Mouse (Mus musculus) embryonic facial prominence, embryonic 13.5 days (tissue): ENCODE measurements around the gene Cry1. TPM values are rescaled to one million over a fixed set of nuclear protein-coding genes. Genes with fewer than 3 reads are reported as not detected.

Experiments used
- ATAC-seq: fragments of 200-750 bp; cut with Nextera tagmentation; 2 replicates; pipeline ENCODE4 v1.8.0; 2017; ENCODE audit warnings: low read depth; ENCODE audit not compliant: insufficient number of reproducible peaks, insufficient read depth, low FRiP score, low TSS enrichment
- H3K27ac ChIP-seq: fragments of 300-500 bp; sonication (generic); 2 replicates; pipeline ENCODE4 v1.5.1; 2015; ENCODE audit warnings: moderate library complexity, mild to moderate bottlenecking, inconsistent platforms
- H3K27me3 ChIP-seq: fragments of 300-500 bp; sonication (generic); 2 replicates; pipeline ENCODE4 v1.6.1; 2015; ENCODE audit warnings: mild to moderate bottlenecking, inconsistent platforms
- H3K36me3 ChIP-seq: fragments of 300-500 bp; sonication (generic); 2 replicates; pipeline ENCODE4 v1.6.1; 2015; ENCODE audit warnings: mild to moderate bottlenecking, inconsistent platforms
- H3K4me1 ChIP-seq: fragments of 300-500 bp; sonication (generic); 2 replicates; pipeline ENCODE4 v1.6.1; 2015; ENCODE audit warnings: inconsistent platforms
- H3K4me2 ChIP-seq: fragments of 300-500 bp; sonication (generic); 2 replicates; pipeline ENCODE4 v1.6.1; 2015; ENCODE audit warnings: moderate library complexity, mild to moderate bottlenecking, inconsistent platforms
- H3K4me3 ChIP-seq: fragments of 300-500 bp; sonication (generic); 2 replicates; pipeline ENCODE4 v1.5.1; 2015; ENCODE audit warnings: mild to moderate bottlenecking, inconsistent platforms
- H3K9ac ChIP-seq: fragments of 300-500 bp; sonication (generic); 2 replicates; pipeline ENCODE4 v1.6.1; 2015; ENCODE audit warnings: mild to moderate bottlenecking, inconsistent platforms
- H3K9me3 ChIP-seq: fragments of 300-500 bp; sonication (generic); 2 replicates; pipeline ENCODE4 v1.6.1; 2016; ENCODE audit warnings: inconsistent platforms
- WGBS: fragments of 180-500 bp; shearing (Covaris S2); methylation state at CpG from one replicate; pipeline ENCODE4 v1.1.7; 2015; ENCODE audit warnings: mixed read lengths; 5-methylcytosine and 5-hydroxymethylcytosine counted together
- polyA plus RNA-seq: library from polyadenylated mRNA; unstranded; fragments of >200 nt; fragmentation: Nextera tagmentation; extraction: Ambion mirVana; gene quantifications from 2 replicates; pipeline ENCODE4 v1.2.1, GENCODE M21; 2015

The Cry1 gene
- polyA plus RNA-seq, 1 experiment from 2014 or later: 33.9 TPM

DNA sequence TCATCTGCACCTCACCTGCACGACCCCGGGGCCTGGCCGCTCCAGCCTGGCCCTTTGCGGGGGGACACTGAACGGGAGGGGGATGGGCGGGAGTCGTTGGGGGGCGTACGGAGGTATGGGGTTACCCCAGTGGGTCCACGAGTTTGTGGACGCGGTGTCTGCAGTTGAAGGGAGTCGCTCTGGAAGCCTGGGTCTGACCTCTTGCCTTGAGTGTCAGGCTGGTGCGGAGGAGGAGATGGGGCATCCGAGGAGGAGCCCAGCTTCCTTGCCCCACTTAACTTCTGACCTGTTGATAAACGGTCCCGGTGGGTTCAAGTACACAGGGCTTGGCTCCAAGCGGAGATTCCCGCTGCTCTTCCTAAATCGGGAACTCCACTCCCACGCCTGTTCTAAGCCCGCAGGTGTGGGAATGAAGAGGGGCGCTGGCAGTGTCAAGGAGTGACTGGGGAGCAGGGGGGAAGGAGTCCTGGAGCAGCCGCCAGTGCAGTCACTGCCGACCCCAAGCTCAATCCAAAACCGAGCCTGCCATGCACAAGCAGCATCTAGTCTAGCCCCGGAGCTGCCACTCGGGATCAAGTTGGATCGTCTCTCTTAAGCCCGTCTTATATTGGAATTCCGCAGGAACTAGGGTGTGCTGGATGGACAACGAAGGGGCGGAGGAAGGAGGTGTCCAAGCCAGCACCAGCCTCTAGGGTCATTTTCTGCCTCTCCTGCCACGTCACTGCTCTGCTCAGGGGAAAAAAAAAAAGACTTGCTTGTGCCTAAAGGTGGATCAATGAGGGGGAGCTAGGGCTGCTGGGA lies 81.6 kb downstream of the Cry1 start:
- Histone ChIP-seq H3K9me3 (no peaks in the 10 kb centered on the region), H3K9ac (peak overlapping the region; percentile 97), H3K4me2 (peak overlapping the region; percentile 79), H3K4me1 (peaks cover 10% of the 10 kb centered on the region), H3K27ac (peak overlapping the region; percentile 88), H3K36me3 (no peaks in the 10 kb centered on the region), H3K4me3 (peak overlapping the region; percentile 96), H3K27me3 (no peaks in the 10 kb centered on the region)
- under 1% methylated on average over 34 of the region's 34 CpGs for WGBS
- 0 out of 2 replicates have a peak, but pooled peaks have one; percentile 44 for ATAC-seq

DNA sequence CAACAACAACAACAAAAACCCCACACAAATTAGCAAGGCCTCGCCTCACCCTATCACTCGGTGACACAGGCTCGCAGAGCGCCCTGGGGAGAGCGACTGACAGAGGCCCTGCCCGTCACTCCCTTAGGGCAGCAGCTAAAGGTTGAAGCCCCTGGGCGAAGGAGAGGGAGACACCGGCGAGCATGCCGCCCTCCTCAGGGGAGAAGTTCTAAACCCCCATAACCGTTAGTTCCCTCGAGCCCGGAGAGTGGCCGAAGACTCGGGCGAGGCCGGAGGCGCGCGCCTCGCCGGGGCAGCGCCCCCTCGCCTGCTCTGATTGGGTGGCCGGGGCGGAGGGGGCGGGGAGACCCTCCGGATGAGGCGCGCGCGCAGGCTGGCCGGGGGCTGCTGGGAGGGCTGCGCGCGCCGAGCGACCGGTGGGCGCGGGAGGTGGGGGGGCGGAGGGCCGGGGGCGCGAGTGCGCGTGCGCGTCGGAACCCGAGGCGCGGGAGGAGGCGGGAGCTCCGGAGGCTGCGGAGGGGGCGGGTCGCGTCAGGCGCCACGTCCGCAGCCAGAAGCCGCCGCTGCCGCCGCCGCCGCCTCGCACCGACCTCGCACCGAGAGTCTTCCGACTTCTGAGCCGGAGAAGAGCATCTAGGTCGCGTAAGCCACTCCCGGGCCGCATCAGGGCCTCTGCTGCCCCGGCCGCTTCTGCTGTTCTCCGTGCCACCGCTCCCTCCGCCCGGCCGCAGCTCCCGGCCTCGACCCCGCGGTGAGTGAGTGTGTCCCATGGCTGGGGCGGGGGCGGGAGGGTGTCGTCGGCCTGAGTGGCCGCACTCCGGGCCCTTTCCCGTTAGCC lies 82.4 kb downstream of the Cry1 start, which contains the start of the genes Fhl4 and Tmem263:
TSS of gene Fhl4 (minus strand) at position 249 of the 838 bp plus-strand sequence.
TSS of gene Tmem263 (plus strand) at position 381 of the 838 bp plus-strand sequence.
- under 1% methylated on average over 83 of the region's 96 CpGs for WGBS
- Histone ChIP-seq H3K36me3 (no peaks in the 10 kb centered on the region), H3K4me3 (peak within 1 kb of the TSS; percentile 96), H3K9ac (peak within 1 kb of the TSS; percentile 97), H3K4me1 (peaks cover 10% of the 10 kb centered on the region), H3K9me3 (no peaks in the 10 kb centered on the region), H3K27me3 (no peaks in the 10 kb centered on the region), H3K27ac (peak within 1 kb of the TSS; percentile 88), H3K4me2 (peak within 1 kb of the TSS; percentile 79)
- ATAC-seq: peak; percentile 95

GRCm38 (mm10) chr10:85101841-85102240 lies 83.0 kb downstream of the Cry1 start:
- Histone ChIP-seq H3K4me3 (peak overlapping the region; percentile 96), H3K27ac (peak overlapping the region; percentile 85), H3K4me2 (peak overlapping the region; percentile 79), H3K27me3 (no peaks in the 10 kb centered on the region), H3K4me1 (peaks cover 10% of the 10 kb centered on the region), H3K9ac (peak overlapping the region; percentile 94), H3K36me3 (no peaks in the 10 kb centered on the region), H3K9me3 (no peaks in the 10 kb centered on the region)
- under 1% methylated on average over 10 of the region's 10 CpGs for WGBS
- no peak for ATAC-seq

Other genes starting within 250 kb of the Cry1 start
- gene Fhl4, start 82.6 kb downstream of the Cry1 start, polyA plus RNA-seq: 1.2 and 1.4 TPM in 2 replicates
- 110 and 123 TPM in 2 replicates for gene Tmem263, start 82.4 kb downstream of the Cry1 start, polyA plus RNA-seq
- 22.7 and 23.5 TPM in 2 replicates for gene Mterf2, start 57.0 kb downstream of the Cry1 start, polyA plus RNA-seq
- gene Btbd11, start 201.8 kb upstream of the Cry1 start, polyA plus RNA-seq: 6.4 and 7.2 TPM in 2 replicates